Mouse (Mus musculus): Measurements from ENCODE around the gene Ldb1. TPM values are rescaled to one million over a fixed set of nuclear protein-coding genes. Genes with fewer than 3 reads are reported as not detected.

Ldb1 gene
- total RNA-seq, 1 experiment from 2014 or later, result 162 TPM

DNA sequence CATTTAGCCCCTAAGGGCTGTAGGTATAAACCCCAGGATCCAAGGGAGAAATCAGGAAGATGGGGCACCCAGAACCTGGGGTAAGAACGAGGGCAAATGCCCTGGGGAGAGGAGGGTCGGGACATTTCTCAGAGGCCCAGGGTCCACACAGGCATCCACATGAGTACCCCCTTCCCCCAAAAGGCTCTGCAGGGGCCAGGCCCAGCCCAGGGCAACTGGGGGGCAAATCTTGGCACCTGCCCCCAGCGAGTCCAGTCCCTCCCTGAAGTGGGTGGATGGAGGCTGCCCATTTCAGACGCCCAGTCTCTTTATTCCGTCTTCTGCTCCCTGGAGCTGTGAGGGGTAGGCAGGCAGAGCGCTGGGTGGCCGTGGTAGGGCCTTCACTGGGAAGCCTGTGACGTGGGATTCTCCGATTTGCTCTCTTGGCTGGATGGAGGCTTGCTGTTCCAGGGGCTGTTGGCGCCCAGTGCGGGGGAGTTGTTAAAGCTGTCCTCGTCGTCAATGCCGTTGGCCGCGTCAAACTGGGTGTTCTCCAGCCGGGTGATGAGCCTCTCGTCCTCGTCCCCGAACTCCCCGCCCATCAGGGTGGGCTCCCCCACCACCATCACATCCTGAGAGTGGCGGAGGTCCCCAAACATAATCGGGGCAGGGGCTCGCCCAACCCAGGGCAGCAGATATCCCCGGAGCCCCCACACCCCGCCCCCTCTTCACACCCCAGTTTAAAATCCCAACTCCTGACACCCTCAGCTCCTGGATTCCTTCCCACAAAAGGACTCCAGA lies 12.1 kb downstream of the Ldb1 start:
- no peak for ATAC-seq (ENCODE audit: extremely low read depth, insufficient number of reproducible peaks, low FRiP score, poor library complexity, severe bottlenecking)

GRCm38 (mm10) chr19:46031689-46032432 lies 13.2 kb downstream of the Ldb1 start:
- no peak for ATAC-seq (ENCODE audit: extremely low read depth, insufficient number of reproducible peaks, low FRiP score, poor library complexity, severe bottlenecking)

GRCm38 (mm10) chr19:46030196-46030983 lies 14.6 kb downstream of the Ldb1 start:
- no peak for ATAC-seq (ENCODE audit: extremely low read depth, insufficient number of reproducible peaks, low FRiP score, poor library complexity, severe bottlenecking)

DNA sequence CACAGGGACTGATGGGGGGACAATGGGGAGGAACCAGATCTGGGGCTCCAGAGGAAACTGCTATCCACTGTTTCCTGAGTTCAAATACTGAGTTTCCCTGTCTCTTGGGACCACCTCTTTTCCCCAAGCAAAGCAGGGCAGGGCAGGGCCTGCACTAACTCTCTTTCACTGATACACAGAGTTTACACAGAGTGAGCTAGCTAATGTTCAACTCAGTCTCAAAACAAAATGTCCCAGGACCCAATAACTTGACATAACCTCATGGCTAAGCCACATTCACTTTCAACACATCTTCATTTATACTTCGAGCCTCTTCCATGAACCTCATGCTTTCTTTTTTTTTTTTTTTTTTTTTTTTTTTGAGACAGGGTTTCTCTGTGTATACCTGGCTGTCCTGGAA lies 15.4 kb downstream of the Ldb1 start:
- ATAC-seq (ENCODE audit: extremely low read depth, insufficient number of reproducible peaks, low FRiP score, poor library complexity, severe bottlenecking), result no peak

DNA sequence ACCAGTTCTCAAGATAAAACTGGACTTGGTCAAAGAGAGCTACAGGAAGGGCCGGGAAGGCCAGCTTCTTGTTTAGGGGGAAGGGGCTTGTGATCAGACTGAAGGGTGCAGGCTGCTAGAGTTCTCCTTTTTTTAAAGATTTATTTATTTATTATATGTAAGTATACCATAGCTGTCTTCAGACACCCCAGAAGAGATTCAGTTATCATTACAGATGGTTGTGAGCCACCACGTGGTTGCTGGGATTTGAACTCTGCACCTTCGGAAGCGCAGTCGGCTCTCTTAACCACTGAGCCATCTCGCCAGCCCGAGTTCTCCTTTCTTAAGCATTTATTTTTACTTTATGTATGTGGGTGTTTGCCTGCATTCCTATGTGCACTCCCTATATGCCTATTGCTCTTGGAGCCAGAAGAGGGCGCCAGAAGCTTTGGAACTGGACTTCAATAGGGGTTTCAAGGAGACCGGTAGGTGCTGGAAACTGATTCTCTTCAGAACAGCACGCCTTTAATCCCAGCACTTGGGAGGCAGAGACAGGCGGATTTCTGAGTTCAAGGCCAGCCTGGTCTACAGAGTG lies 16.2 kb downstream of the Ldb1 start:
- ATAC-seq (ENCODE audit: extremely low read depth, insufficient number of reproducible peaks, low FRiP score, poor library complexity, severe bottlenecking), result no peak

DNA sequence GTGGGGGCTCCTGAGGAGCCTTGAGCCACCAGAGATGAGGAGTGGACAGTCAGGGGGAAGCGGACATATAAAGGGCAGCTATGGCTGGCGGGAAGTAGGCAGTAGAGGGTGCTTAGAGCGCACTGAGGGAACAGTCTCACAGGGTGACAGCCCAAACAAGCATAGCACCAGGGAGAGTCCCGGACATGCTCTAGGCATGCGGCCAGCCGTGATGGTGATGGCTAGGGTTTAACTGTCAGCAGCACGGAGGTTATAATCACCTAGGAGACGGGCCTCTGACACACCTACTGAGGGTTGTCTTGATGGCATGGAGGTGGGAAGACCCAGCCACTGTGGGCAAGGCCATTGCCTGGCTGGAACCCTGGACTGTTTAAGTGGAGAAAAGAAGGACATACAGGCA lies 18.4 kb downstream of the Ldb1 start:
- ATAC-seq (ENCODE audit: extremely low read depth, insufficient number of reproducible peaks, low FRiP score, poor library complexity, severe bottlenecking), result no peak

DNA sequence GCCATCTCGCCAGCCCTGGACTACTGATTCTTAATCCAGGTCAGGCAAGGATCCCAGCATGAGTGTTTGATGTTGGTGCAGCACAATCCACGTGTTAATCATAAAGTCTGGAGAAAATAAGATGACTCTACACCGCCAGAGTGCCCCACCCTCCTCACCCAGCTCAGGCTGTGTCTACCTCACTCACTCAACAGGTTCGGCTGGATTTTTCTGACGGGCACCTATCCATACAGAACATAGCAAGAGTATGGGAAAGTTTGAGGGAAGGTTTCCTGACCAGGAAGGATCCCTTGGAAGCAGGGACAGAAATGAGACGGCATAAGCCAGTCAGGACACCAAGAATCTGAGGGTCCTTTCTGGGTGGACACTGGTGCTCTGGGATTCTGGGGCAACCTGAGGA lies 20.1 kb downstream of the Ldb1 start:
- ATAC-seq (ENCODE audit: extremely low read depth, insufficient number of reproducible peaks, low FRiP score, poor library complexity, severe bottlenecking), result no peak

DNA sequence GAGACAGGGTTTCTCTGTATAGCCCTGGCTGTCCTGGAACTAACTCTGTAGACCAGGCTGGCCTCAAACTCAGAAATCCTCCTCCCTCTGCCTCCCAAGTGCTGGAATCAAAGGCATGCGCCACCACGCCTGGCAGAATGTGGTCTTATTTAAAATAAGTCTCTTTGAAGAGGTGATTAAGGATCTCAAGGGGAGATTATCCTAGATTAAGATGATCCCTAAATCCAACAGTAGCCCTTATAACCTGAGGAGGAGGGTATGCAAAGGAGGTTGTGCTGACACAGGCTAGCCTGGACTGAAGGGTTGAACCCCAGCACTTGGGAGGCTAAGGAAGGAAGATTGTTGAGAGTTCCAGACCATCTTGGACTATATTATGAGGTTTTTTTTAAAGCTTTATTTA lies 29.0 kb downstream of the Ldb1 start:
- no peak for ATAC-seq (ENCODE audit: extremely low read depth, insufficient number of reproducible peaks, low FRiP score, poor library complexity, severe bottlenecking)

DNA sequence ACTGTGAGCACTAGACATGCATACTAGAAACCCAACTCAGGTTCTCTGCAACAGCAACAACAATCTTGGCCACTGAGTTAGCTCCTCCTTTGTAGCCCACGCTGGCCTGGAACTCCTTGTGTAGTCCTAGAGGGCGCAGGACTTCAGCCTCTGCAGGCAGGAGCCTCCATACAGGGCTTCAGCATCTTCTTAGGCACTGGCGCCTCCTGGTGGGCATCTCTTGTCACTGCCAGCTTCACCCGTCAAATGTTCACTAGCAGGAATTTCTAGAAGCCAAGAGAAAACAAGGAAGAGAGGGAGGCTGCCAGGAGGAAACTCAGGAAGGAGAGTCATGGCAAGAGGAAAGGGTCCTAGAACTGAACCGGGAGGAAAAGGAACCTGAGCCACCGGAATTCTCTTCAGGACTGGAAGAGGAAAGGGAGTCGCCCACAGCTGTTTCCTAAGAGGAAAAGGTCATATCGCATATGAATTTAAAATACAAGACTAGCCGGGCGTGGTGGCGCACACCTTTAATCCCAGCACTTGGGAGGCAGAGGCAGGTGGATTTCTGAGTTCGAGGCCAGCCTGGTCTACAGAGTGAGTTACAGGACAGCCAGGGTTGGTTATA lies 30.3 kb downstream of the Ldb1 start:
- ATAC-seq (ENCODE audit: extremely low read depth, insufficient number of reproducible peaks, low FRiP score, poor library complexity, severe bottlenecking), result peak; percentile 97

GRCm38 (mm10) chr19:46005680-46006079 lies 39.3 kb downstream of the Ldb1 start:
- no peak for ATAC-seq (ENCODE audit: extremely low read depth, insufficient number of reproducible peaks, low FRiP score, poor library complexity, severe bottlenecking)

DNA sequence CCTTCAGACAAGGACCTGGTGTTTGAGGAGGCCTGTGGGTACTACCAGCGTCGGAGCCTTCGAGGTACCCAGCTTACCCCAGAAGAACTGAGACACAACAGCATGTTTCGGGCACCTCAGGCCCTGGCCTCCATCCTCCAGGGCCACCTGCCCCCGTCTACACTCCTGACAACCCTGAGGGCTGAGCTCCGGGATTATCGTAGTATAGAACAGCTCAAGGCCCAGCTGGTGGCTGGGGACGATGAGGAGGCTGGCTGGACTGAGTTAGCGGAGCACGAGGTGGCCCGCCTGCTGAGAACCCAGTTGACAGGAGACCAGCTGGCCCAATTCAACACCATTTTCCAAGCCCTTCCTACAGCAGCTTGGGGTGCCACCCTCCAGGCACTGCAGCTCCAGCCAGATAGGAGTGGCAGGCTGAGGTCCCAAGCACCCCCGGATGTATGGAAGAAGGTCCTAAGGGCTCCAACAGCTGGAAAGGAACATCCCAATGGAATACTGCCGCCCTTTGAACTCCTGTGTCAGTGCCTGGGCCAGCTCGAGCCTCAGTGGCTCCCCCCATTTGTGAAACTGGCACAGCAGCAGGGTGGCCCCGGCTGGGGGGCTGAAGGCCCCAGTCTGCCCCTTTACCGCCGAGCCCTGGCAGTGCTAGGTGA lies 40.1 kb downstream of the Ldb1 start:
- no peak for ATAC-seq (ENCODE audit: extremely low read depth, insufficient number of reproducible peaks, low FRiP score, poor library complexity, severe bottlenecking)

- peak; percentile 75 for ATAC-seq (ENCODE audit: extremely low read depth, insufficient number of reproducible peaks, low FRiP score, poor library complexity, severe bottlenecking)
Observed at GRCm38 (mm10) chr19:46003371-46004226, 41.4 kb downstream of the Ldb1 start, which contains the start of gene Hps6. Hps6 (plus strand) TSS chr19:46003508.

DNA sequence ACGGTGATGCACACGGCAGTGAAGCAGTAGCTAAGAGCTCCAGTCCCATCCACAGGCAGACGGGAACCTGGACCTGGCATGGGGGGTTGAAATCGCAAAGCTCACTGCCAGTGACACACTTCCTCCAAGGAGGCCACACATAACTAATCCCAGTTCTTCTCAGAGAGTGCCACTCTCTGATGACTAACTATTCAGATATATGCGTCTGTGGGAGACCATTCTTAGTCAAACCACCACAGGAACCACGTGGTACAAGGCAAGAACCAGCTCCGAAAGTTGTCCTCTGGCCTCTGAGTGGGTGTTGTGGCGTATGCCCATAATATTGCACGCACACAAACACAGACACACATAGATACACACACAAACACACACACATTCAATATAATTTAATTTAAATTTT lies 42.7 kb downstream of the Ldb1 start:
- ATAC-seq (ENCODE audit: extremely low read depth, insufficient number of reproducible peaks, low FRiP score, poor library complexity, severe bottlenecking), result no peak

GRCm38 (mm10) chr19:45999378-45999777 lies 45.6 kb downstream of the Ldb1 start:
- no peak for ATAC-seq (ENCODE audit: extremely low read depth, insufficient number of reproducible peaks, low FRiP score, poor library complexity, severe bottlenecking)

DNA sequence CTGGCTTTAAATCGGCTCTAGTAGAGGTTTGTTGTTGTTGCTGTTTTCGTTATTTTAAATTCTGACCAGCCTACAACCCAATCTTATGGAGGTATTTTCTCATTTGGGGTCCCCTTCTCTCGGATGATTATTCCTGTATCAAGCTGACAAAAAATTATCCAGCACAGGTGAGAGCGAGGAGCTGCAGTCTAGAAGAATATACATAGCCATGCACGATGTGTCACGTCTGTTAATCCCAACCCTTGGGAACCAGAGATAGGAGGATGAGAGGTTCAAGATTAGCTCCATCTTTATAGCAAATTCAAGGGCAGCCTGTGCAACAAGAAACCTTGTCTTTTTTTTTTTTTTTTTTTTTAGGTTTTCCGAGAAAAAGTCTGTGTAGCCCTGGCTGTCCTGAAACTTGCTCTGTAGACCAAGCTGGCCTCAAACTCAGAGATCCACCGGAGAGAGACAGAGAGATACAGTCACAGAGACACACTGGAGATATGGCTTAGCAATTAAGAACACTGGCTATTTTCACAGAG lies 46.3 kb downstream of the Ldb1 start:
- no peak for ATAC-seq (ENCODE audit: extremely low read depth, insufficient number of reproducible peaks, low FRiP score, poor library complexity, severe bottlenecking)

- peak; percentile 84 for ATAC-seq (ENCODE audit: extremely low read depth, insufficient number of reproducible peaks, low FRiP score, poor library complexity, severe bottlenecking)
Observed at GRCm38 (mm10) chr19:45997785-45998693, 47.0 kb downstream of the Ldb1 start, which contains the start of gene Armh3. Armh3 (minus strand) TSS chr19:45998488.

Measured in neutrophil, adult 5-6 weeks (primary cell).